Mouse (Mus musculus) cerebellum, adult 2 months (tissue): ENCODE results near the gene Cep19.

Experiments
- CTCF ChIP-seq: fragments of 200-500 bp; IDR thresholded peaks from 2 replicates; pipeline ENCODE4 v1.5.1; 2011; ENCODE audit warnings: low read depth, mild to moderate bottlenecking, control low read depth, low read length, moderate library complexity, borderline replicate concordance; ENCODE audit not compliant: insufficient read depth
- POLR2A ChIP-seq: fragments of 200-500 bp; IDR thresholded peaks from 2 replicates; pipeline ENCODE4 v1.6.1; 2011; ENCODE audit warnings: low read length, control low read depth, borderline replicate concordance; ENCODE audit not compliant: insufficient read depth

DNA sequence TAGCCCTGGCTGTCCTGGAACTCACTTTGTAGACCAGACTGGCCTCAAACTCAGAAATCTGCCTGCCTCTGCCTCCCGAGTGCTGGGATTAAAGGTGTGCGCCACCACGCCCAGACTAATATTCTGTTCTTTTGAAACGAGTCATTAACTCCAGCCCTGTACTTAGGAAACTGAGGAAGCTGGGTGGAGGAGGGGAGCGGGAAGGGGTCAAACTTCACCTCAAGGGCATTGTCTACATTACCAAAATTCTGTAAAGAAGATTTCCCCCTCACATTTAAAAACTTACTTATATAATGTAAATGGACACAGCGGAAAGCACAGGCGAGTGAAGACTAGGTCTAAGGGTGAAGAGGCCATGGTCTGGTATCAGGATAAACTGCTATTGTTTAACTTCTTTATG, 24.4 kb downstream of the Cep19 start:
- TF ChIP-seq CTCF = no peak
- no peak for TF ChIP-seq POLR2A
